Mouse (Mus musculus) thymus, postnatal 4 days (tissue): ENCODE measurements around the gene Fam107a.
A peak's percentile ranks its signal among the peaks of the same experiment; 100 is the strongest.

Experiments used
- DNase-seq: peaks from one replicate; pipeline ENCODE4 v3.0.0; 2021

The Fam107a gene

GRCm38 (mm10) chr14:8317194-8318097, at the start of gene Fam107a:
Fam107a (minus strand) TSS chr14:8318023.
- no peak for DNase-seq

- no peak for DNase-seq
These were observed 49.3 kb upstream of the Fam107a start for GRCm38 (mm10) chr14:8367121-8367520.

DNA sequence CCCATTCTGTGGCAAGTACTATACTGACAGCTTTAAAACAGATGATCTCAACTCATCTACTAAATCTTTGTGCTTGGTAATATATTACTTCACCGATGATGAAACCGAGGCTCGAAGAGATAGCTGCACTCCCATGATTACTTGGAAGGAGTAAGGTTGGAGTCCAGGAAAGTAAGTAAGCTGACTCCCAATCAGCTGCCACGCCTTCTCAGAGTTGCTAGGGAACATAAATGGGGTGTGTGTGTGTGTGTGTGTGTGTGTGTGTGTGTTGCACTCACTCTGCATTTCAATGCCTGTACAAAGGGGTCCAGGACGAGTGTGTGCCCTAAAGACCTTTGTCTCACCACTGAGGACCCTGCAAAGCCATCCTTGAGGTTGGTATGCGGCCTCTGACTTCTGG, 48.0 kb upstream of the Fam107a start:
- DNase-seq = no peak

DNA sequence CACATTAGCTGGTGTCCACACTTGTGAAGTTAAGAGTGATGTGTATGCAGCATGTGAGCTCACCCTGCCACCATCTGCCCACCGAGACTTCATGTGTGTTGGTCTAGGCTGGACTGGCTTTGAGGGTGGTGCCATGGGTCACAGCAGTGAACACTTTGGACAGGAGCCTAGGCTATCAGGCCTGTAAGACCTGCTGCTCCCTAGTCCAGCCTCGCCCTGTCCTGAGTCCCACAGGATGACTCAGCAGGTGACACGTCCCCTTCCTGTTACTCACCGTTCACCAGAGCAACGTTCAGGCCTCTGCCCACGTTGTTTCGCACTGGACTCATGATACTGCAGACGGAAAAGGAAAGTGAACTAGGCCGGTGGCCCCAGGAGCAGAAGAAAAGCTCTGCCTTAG, 39.0 kb upstream of the Fam107a start:
- DNase-seq = no peak

- peak; percentile 73 for DNase-seq
These were observed 38.2 kb upstream of the Fam107a start for GRCm38 (mm10) chr14:8355999-8356501.

DNA sequence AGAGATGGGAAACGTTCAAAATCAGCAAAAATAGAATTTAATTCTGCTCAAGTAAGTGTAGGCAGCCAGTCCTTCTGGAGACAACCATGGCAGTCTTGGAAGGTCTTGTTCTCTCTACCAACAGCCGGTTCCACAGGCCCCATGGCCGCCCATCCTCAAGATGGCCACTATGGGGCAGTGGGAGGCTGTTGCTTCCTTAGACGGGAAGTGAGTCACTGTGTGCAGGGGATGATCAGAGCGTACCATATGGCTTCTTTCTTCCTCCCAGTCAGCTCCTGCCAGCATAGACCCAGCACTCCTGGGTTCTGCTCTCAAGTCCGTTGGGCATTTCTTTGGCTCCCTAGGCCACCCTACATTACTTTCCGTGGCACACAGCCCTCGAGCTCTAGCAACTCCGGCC, 31.1 kb upstream of the Fam107a start:
- DNase-seq = no peak

DNA sequence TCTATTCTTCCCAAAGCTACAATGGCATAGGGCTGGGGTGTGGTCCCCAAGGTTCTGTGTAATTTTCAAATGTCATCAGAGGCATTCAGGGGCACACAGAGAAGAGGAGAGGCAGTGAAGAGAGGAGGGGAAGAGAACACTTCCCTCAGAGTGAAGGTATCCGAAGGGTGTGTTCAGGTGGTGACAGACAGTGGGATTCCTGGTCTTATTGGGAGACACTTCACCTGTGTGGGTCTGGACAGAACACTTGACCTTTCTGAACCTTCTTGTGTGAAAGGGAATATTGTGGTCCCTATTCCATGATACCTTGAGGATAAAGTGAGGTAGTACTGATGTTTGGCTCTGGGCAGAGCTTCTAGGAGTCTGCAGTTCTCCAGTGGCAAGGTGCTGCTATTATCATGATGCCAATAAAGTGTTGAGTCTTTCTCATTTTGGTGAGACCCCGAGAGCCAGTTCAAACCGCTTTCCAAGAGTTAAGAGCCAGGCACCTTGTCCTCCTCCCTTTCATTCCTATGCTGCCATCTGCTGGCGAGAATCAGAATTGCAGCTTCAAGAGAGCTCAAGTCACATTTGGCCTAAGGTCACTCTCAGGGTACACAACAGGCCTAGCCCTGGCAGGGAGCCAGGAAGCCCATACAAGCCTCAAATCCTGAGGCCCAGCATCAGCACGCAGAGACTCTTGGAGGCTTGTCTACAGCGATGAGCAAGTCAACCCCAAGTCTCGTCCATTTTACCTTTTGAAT, 28.6 kb upstream of the Fam107a start:
- DNase-seq = peak; percentile 90

- DNase-seq = no peak
These were observed 27.7 kb upstream of the Fam107a start for GRCm38 (mm10) chr14:8345566-8345965.

DNA sequence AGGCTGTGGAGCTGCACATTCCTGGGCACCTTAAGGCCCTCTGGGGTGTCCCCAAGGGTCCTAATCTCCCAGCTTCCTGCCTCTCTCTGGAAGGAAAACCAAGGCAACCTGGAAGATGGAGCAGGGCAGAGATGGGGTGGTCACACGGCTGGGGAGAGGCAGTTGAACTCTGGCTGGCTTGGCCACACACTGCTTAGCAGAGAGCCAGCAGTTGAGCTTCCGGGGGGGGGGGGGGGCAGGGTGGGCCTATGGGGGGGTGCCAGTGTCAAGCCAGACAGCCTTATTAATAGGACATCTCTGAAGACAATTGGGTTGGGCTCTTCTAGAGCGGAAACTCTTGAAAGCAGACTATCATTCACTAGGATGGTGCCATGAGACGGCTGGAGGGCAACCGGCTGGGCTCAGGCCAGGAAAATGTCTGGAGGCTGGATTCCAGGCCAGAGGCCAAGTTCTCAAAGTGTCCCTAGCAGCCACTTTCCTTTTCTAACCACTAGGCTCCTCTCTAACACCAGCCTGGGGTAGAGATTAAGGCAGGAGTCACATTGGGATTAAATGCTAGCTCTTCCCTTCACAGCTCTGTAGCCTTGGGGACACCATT, 24.8 kb upstream of the Fam107a start:
- DNase-seq = no peak

- DNase-seq = no peak
These were observed 22.4 kb upstream of the Fam107a start for GRCm38 (mm10) chr14:8340226-8340625.

- no peak for DNase-seq
These were observed 18.1 kb upstream of the Fam107a start for GRCm38 (mm10) chr14:8335947-8336346.

DNA sequence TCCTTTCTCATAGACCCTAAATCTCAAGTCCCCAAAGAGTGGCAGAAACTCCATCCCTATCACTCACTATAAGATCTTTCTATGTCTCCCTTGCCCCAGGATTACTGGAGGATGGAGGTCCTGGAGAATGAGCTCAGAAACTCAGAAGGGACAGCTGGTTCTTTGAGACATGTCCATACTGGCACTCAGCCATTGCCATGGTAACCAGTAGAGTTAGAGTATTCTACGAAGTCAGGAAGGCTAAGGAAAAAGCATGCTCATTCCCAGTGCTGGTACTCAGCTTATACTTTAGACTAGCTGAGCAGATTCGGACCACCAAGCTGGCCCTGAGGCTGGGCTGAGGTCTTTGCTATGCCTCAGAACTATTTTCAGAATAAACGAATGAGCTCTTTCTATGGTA, 16.7 kb upstream of the Fam107a start:
- DNase-seq = no peak

GRCm38 (mm10) chr14:8332314-8333252, 14.8 kb upstream of the Fam107a start:
- no peak for DNase-seq

DNA sequence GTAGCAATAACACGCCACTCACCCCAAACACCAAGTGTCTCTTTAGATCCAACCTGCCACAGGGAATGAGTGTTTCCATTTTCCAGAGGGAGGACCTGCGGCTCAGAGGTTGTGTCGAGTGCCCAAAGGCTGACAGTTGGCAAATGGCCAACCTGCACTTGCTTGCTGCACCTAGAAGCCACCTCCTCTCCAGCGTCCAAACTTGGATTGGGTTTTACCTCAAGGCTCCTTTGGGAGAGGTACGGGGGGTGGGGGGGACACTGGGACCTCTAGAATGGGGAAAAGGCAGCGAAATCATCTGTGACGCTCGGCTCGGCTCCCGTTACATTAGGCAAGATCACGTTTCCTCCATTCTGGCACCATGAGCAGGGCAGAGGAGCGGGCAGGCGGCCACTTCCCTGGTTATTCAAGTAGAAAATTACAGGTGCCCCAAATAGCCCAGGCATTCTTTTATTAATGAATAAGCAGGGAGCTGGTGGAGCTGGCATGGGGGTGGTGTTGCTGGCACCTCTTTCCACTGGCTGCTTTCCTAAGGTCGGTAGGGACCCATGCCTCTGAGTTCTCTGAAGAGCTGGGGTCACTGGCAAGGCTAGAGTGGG, 13.6 kb upstream of the Fam107a start:
- DNase-seq = no peak

DNA sequence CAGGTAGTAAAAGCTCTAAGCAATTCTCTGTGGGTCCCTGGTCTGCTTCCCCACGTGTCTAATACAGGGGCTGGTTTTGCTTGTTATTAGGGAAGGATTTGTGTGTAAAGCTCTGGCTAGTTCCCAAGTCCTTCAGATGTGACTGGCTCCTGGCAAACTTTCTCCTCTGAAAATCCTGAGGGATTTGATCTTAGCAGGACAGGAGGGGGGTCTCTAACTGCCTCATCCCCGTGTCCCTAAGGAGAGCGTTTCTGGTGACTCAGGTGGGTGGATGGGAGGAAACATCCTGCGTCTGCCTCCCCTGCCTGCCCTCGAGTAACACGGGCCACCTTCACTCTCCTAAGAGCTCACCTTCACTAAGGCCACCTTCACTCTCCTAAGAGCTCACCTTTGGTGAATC, 12.6 kb upstream of the Fam107a start:
- DNase-seq = no peak

- DNase-seq = no peak
These were observed 11.7 kb upstream of the Fam107a start for GRCm38 (mm10) chr14:8329552-8329951.

GRCm38 (mm10) chr14:8327371-8327770, 9.5 kb upstream of the Fam107a start:
- no peak for DNase-seq

- DNase-seq = no peak
These were observed 9.1 kb upstream of the Fam107a start for GRCm38 (mm10) chr14:8326961-8327360.

DNA sequence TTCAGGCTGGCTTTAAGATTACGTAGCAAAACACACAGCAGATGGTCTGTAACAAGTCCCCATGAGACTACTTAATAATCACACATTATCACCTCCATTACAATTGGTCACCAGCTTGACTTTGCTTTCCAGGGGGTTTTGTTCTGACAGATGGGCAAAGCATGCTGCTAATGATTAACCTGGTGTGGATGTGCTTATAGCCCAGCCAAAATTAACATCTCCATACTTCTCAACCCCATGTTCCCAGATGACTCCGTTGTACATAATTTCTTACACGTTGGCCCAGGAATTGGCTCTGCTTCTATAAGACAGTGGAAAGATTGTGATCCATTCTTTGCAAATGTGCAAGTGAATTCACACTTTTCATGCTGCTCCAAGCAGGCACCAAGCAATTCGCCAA, 7.9 kb upstream of the Fam107a start:
- DNase-seq = no peak

DNA sequence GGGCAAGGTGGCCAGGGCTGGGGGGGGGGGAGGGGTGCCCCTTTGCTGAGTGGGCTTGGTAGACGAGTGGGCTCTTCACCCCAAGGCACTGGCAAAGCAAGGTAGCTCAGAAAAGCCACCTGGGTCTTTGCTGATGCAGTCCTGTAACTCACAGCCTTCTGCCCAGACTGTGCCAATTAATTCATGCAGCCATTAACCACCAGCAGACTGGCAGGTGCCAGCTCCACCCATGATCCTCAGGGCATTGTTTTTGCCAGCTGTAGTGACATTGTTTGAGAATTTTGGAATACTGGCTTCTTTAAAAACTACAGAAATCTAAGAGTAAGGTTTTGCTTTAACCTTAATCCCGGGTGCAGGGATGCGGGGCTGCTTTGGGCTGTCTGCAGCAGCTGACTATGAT, 2.7 kb upstream of the Fam107a start:
- DNase-seq = no peak

- DNase-seq = no peak
These were observed 1.2 kb downstream of the Fam107a start for GRCm38 (mm10) chr14:8316366-8317193.
